Mouse (Mus musculus) stomach, embryonic 15.5 days (tissue): Measurements from ENCODE around the gene Zfp747. TPM values are rescaled to one million over a fixed set of nuclear protein-coding genes. Genes with fewer than 3 reads are reported as not detected.
A peak's percentile ranks its signal among the peaks of the same experiment; 100 is the strongest.
"Not testable (repeated sequence)": the region's sequence is repeated elsewhere in the genome, so short reads cannot be mapped to it uniquely, and the experiment has no call there.

Source experiments
- ATAC-seq: fragments of 200-750 bp; cut with Nextera tagmentation; 2 replicates; pipeline ENCODE4 v1.8.0; 2017; ENCODE audit warnings: low read depth, moderate number of reproducible peaks, moderate TSS enrichment; ENCODE audit not compliant: insufficient read depth, low FRiP score
- H3K27ac ChIP-seq: fragments of 300-500 bp; sonication (generic); 2 replicates; pipeline ENCODE4 v1.5.1; 2015; ENCODE audit warnings: mild to moderate bottlenecking, inconsistent platforms
- H3K27me3 ChIP-seq: fragments of 300-500 bp; sonication (generic); replicated peaks from 2 replicates; pipeline ENCODE4 v1.6.1; 2015; ENCODE audit warnings: inconsistent platforms
- H3K36me3 ChIP-seq: fragments of 300-500 bp; sonication (generic); 2 replicates; pipeline ENCODE4 v1.6.1; 2015; ENCODE audit warnings: inconsistent platforms
- H3K4me1 ChIP-seq: fragments of 300-500 bp; sonication (generic); 2 replicates; pipeline ENCODE4 v1.6.1; 2015; ENCODE audit warnings: inconsistent platforms
- H3K4me2 ChIP-seq: fragments of 300-500 bp; sonication (generic); 2 replicates; pipeline ENCODE4 v1.6.1; 2015; ENCODE audit warnings: mild to moderate bottlenecking, inconsistent platforms
- H3K4me3 ChIP-seq: fragments of 300-500 bp; sonication (generic); replicated peaks from 2 replicates; pipeline ENCODE4 v1.5.1; 2015; ENCODE audit warnings: inconsistent platforms
- H3K9ac ChIP-seq: fragments of 300-500 bp; sonication (generic); 2 replicates; pipeline ENCODE4 v1.6.1; 2015; ENCODE audit warnings: inconsistent platforms
- H3K9me3 ChIP-seq: fragments of 300-500 bp; sonication (generic); 2 replicates; pipeline ENCODE4 v1.6.1; 2016; ENCODE audit warnings: inconsistent platforms
- WGBS: fragments of 180-500 bp; shearing (Covaris S2); methylation state at CpG from one replicate; pipeline ENCODE4 v1.1.7; 2015; 5-methylcytosine and 5-hydroxymethylcytosine counted together
- polyA plus RNA-seq: library from polyadenylated mRNA; unstranded; fragments of >200 nt; fragmentation: Nextera tagmentation; extraction: Ambion mirVana; gene quantifications from 2 replicates; pipeline ENCODE4 v1.2.1, GENCODE M21; 2015

Gene Zfp747
- polyA plus RNA-seq: 9.0 and 9.6 TPM in 2 replicates

- not testable (repeated sequence) for H3K27me3 ChIP-seq, H3K9me3 ChIP-seq, H3K4me1 ChIP-seq, H3K36me3 ChIP-seq
- Histone ChIP-seq H3K27ac (peak within 1 kb of the TSS; percentile 80), H3K4me3 (peak within 1 kb of the TSS; percentile 61), H3K4me2 (peak within 1 kb of the TSS; percentile 71), H3K9ac (peak within 1 kb of the TSS; percentile 60)
- ATAC-seq: peak; percentile 94
- WGBS: under 1% methylated on average over 49 of the region's 49 CpGs
These were observed at the start of gene Zfp747 for GRCm38 (mm10) chr7:127375271-127376245. Zfp747 (minus strand) TSS chr7:127376050.

- 87% methylated on average over 3 of the region's 3 CpGs for WGBS
- no peaks in the 10 kb centered on the region for H3K27me3 ChIP-seq
- H3K36me3 ChIP-seq: no peaks in the 10 kb centered on the region
- no peak overlapping the region for H3K4me3 ChIP-seq
- H3K9ac ChIP-seq: no peak overlapping the region
- H3K4me1 ChIP-seq: peaks cover 6% of the 10 kb centered on the region
- ATAC-seq: no peak
- H3K27ac ChIP-seq: no peak overlapping the region
- H3K4me2 ChIP-seq: no peak overlapping the region
- H3K9me3 ChIP-seq: no peaks in the 10 kb centered on the region
These were observed 49.4 kb upstream of the Zfp747 start for GRCm38 (mm10) chr7:127425291-127425690.

- Histone ChIP-seq H3K4me2 (peak overlapping the region; percentile 93), H3K4me1 (peaks cover 6% of the 10 kb centered on the region), H3K9me3 (no peaks in the 10 kb centered on the region), H3K36me3 (no peaks in the 10 kb centered on the region; the same call in 1 of the 2 replicates), H3K27ac (no peak overlapping the region), H3K27me3 (no peaks in the 10 kb centered on the region), H3K9ac (no peak overlapping the region), H3K4me3 (peak overlapping the region; percentile 93)
- no peak for ATAC-seq
- WGBS: 1% methylated on average over 15 of the region's 15 CpGs
These were observed 46.4 kb upstream of the Zfp747 start for GRCm38 (mm10) chr7:127422247-127422646.

- under 1% methylated on average over 48 of the region's 48 CpGs for whole genome bisulfite sequencing
- peak within 1 kb of the TSS; percentile 72 for H3K27ac ChIP-seq
- peak within 1 kb of the TSS; percentile 93 for H3K4me2 ChIP-seq
- ATAC-seq: peak; percentile 93
- H3K9ac ChIP-seq: peak within 1 kb of the TSS; percentile 82
- peak within 1 kb of the TSS; percentile 93 for H3K4me3 ChIP-seq
- no peaks in the 10 kb centered on the region for H3K27me3 ChIP-seq
- H3K36me3 ChIP-seq: no peaks in the 10 kb centered on the region; the same call in 1 of the 2 replicates
- no peaks in the 10 kb centered on the region for H3K9me3 ChIP-seq
- H3K4me1 ChIP-seq: peaks cover 6% of the 10 kb centered on the region
These were observed 45.7 kb upstream of the Zfp747 start, which contains the start of gene Zfp688 for GRCm38 (mm10) chr7:127421388-127422191. Zfp688 (minus strand) TSS chr7:127422068.

- Histone ChIP-seq H3K4me3 (no peak overlapping the region), H3K36me3 (no peaks in the 10 kb centered on the region; the same call in 1 of the 2 replicates), H3K27me3 (no peaks in the 10 kb centered on the region), H3K27ac (no peak overlapping the region), H3K4me2 (no peak overlapping the region), H3K9ac (no peak overlapping the region), H3K9me3 (no peaks in the 10 kb centered on the region), H3K4me1 (no peaks in the 10 kb centered on the region)
- ATAC-seq: no peak
- whole genome bisulfite sequencing: 76% methylated on average over 2 of the region's 2 CpGs
These were observed 35.6 kb upstream of the Zfp747 start for GRCm38 (mm10) chr7:127411418-127411817.

- H3K27me3 ChIP-seq, H3K9me3 ChIP-seq, H3K4me1 ChIP-seq, H3K36me3 ChIP-seq: not testable (repeated sequence)
- ATAC-seq: peak; percentile 83
- H3K27ac ChIP-seq: peak within 1 kb of the TSS; percentile 60
- peak within 1 kb of the TSS; percentile 63 for H3K4me3 ChIP-seq
- peak within 1 kb of the TSS; percentile 68 for H3K9ac ChIP-seq
- WGBS: 7% methylated on average over 40 of the region's 40 CpGs
- H3K4me2 ChIP-seq: peak within 1 kb of the TSS; percentile 95
These were observed 30.4 kb upstream of the Zfp747 start, which contains the start of gene Zfp764 for GRCm38 (mm10) chr7:127406002-127406987. Zfp764 (minus strand) TSS chr7:127406822.

- H3K9me3 ChIP-seq, H3K4me3 ChIP-seq, H3K36me3 ChIP-seq, H3K4me1 ChIP-seq, H3K9ac ChIP-seq, H3K27me3 ChIP-seq, ATAC-seq, H3K27ac ChIP-seq, H3K4me2 ChIP-seq: not testable (repeated sequence)
- 96% methylated on average over 6 of the region's 6 CpGs for WGBS
These were observed 28.3 kb upstream of the Zfp747 start for GRCm38 (mm10) chr7:127404101-127404500.

- H3K4me2 ChIP-seq: no peak overlapping the region
- no peak overlapping the region for H3K27ac ChIP-seq
- peaks cover 5% of the 10 kb centered on the region; the same call in 1 of the 2 replicates for H3K4me1 ChIP-seq
- WGBS: 51% methylated on average over 2 of the region's 2 CpGs
- H3K9me3 ChIP-seq: no peaks in the 10 kb centered on the region
- no peak overlapping the region for H3K4me3 ChIP-seq
- no peak overlapping the region for H3K9ac ChIP-seq
- H3K36me3 ChIP-seq: peaks cover 5% of the 10 kb centered on the region; the same call in 1 of the 2 replicates
- no peaks in the 10 kb centered on the region for H3K27me3 ChIP-seq
- ATAC-seq: no peak
These were observed 27.1 kb upstream of the Zfp747 start for GRCm38 (mm10) chr7:127402980-127403379.

- 65% methylated on average over 3 of the region's 3 CpGs for WGBS
- no peaks in the 10 kb centered on the region for H3K4me1 ChIP-seq
- H3K27ac ChIP-seq: no peak overlapping the region
- no peak for ATAC-seq
- peaks cover 5% of the 10 kb centered on the region; the same call in 1 of the 2 replicates for H3K36me3 ChIP-seq
- H3K4me2 ChIP-seq: no peak overlapping the region
- H3K4me3 ChIP-seq: no peak overlapping the region
- no peaks in the 10 kb centered on the region for H3K27me3 ChIP-seq
- no peak overlapping the region for H3K9ac ChIP-seq
- H3K9me3 ChIP-seq: no peaks in the 10 kb centered on the region
These were observed 24.5 kb upstream of the Zfp747 start for GRCm38 (mm10) chr7:127400355-127400754.

- ATAC-seq: no peak
These were observed 18.1 kb upstream of the Zfp747 start for GRCm38 (mm10) chr7:127393944-127394333.

More at GRCm38 (mm10) chr7:127393944-127394333, 18.1 kb upstream of the Zfp747 start:
- no peaks in the 10 kb centered on the region for H3K9me3 ChIP-seq
- peak overlapping the region; percentile 79 for H3K4me2 ChIP-seq
- H3K4me1 ChIP-seq: peaks cover 10% of the 10 kb centered on the region; the same call in 1 of the 2 replicates
- H3K4me3 ChIP-seq: peak overlapping the region; percentile 72
- peaks cover 8% of the 10 kb centered on the region; the same call in 1 of the 2 replicates for H3K36me3 ChIP-seq
- 15% methylated on average over 7 of the region's 7 CpGs for WGBS
- H3K27ac ChIP-seq: peak overlapping the region; percentile 74; the same call in 1 of the 2 replicates
- H3K9ac ChIP-seq: peak overlapping the region; percentile 34; the same call in 1 of the 2 replicates
- no peaks in the 10 kb centered on the region for H3K27me3 ChIP-seq
